Mouse (Mus musculus): Measurements from ENCODE around the gene E130114P18Rik.

E130114P18Rik gene

DNA sequence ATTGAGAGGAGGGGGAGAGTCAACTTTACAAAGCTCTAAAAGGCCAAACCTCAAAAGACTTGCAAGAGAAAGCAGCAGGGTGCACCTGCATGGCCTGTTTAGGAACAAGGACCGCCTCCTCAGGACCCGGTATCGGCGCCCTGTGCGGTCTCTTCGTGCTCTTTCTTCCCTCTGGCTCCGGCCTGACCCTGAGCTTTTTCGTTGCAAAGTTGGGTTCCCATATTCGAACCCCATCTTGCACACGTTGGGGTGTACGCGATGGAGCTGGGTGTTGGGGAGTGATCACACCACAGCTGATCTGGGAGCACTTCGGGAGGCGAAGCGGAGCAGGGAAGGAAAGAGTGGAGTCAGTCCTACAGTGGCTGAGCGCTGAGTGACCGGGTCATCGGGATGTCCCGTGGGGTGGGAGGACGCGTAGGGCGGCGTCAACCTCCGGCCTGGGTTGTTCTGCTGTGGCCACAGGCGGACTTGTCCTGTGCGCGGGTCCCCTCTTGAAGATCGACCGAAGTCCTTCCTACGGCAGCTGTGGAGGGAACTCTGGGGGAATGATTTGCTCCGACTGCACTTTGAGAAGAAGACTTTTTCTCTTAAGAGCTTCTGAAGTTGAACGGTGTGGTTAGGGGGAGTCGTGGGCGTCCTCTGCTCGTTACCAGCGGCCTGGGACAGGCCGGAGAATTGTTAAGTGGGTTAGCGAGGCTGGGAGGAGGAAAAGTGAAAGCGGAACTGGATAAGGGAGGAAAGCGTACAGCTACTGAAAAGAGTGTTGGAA lies 26.2 kb downstream of the E130114P18Rik start:
- peak; percentile 63 for DNase-seq (ENCODE audit: low spot score)

DNA sequence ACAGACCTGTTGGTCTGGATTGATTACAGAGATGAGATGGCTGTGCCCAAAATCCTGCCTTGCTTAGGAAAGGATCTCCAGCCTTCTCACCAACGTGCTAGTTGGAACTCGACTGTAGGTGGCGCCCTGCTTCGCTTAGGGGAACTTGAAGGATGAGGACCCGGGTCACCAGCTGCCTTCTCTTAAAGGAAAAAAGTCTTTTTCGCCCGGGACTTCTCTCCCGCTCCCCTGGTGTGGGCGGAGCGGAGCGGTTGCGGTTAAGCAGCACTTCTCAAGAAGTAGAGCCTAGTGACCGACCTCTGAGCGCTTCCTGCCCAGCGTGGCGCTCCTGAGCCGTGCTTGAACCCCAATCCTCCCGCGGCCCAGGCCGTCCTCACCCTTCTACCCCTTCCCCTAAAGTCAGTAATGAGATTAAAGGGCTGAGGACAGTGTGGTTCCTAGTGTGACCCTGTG lies 26.8 kb downstream of the E130114P18Rik start:
- DNase-seq (ENCODE audit: low spot score), result peak; percentile 90

DNA sequence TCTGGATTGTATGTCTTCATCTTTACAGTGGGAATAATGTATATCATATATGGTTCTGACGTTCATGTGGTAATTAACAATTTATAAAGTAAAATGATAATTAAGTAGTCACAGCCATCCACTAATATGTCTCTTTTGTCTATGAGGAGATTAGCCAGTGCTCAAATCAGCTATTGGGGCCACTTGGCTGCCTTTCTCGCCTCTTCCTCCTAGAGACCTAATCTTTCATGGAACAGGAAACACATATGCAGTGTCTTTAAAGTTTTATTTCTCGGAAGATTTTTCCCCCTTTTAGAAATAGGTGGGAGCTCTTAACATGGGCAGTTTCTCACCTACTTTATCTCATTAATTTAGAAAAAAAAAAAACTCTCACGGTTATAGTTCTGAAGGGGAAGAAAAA lies 27.5 kb downstream of the E130114P18Rik start:
- DNase-seq (ENCODE audit: low spot score), result no peak

DNA sequence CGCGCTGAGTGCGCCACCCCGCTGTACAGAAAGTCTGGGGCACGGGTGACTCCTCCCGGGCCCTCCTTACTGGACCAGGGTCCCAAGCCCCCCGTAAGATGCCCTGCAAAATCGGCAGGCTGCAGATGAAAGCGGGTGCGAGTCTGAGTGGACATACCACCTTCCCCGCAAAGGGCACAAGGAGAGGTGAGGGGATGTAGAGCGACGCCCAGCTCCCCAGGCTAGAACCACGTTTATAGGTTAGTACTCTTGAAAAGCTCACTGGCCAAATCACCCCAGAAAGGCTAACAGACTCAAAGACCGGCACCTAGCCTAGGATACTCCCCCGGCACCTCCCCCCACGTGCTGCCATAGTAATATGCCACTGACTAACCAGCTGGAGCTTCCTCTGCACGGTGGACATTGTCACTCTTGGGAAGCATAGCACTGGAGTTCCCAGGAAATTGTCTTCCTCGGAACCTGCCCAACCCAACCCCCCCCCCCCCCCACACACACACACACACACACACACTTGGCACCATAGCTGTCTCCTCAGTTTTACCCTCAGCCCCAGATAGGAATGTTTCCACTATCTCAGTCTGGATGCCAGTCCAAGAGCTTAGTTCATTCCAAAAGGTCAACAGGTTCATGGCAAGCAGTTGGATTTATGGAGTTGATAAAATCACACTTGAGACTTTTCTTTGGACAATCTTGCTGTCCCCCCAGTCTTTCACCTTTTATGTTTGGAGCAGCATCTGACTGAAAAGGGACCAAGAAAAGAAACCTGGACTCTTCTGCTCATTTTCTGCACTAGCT lies 31.6 kb downstream of the E130114P18Rik start:
- DNase-seq (ENCODE audit: low spot score), result no peak

DNA sequence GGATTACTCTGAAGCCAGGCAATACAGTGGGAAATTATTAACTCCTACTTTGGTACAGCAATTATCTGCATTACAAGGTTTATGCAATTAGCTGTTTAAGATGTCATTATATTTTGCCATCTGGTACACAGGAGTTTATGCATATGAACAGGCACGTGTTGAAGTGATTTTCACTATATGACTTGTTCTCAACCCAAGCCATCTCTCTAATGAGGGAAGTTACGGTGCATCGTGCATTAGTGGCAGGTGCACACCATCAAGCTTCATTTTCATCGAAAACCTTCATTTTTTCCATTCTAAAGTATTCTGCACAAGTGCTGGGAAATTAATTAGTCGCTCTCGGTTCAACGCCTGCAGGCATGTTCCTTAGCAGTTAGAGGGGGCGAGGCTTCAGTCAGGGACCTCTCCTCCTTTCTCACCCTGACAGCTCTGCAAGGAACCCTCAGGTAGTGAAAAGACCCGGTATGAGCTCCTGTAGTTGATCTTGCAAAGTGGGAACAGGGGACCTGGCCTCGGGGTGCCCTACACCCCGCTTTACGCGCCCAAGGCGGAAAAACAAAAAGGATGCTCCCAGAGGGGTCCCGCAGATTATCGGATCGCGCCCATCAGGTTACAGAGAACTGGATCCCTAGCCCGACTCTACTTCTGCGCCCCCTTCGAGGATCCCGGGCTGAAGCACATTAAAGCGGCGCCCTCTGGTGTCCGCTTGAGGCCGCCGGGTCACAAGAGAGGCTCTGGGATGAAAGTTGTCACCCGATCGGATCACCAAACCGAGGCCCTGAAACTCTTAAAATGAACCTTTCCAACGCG lies 32.4 kb downstream of the E130114P18Rik start:
- DNase-seq (ENCODE audit: low spot score), result peak; percentile 70

DNA sequence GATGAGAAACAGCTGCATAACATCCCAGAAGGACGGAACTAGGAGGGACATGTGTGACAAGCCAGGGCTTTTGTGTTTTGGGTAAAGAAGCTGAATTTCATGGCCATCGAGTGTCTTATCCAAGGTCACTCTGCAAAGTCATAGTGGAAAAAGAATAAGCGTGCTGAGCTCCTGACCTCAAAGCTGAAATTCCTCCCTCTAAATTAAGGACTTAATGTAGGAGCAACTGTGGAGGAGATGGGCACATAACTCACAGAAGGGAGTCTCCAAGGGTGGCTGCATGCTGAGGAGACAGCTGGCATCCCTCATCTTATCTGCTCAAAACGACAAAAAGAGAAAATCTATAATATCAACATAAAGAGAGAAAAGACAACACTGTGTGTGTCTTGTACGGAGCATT lies 33.9 kb downstream of the E130114P18Rik start:
- DNase-seq (ENCODE audit: low spot score), result no peak

DNA sequence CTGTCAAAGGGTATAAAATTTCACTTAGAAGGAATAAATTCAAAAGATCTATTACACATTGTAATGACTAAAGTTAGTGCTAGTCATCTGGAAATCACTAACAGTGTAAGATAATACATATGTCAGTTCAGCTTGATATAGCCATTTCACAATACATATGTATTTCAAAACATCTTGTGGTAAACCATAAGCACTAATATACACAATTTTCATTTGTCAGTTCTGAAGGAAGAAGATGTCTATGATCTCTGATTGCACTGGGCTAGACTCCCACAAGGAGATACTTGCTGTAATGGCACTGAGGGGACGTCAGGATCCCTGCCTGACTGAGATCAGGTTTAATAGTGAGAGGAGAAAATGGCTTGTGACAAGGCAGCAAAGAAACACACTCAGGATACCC lies 44.5 kb downstream of the E130114P18Rik start:
- DNase-seq (ENCODE audit: low spot score), result no peak

DNA sequence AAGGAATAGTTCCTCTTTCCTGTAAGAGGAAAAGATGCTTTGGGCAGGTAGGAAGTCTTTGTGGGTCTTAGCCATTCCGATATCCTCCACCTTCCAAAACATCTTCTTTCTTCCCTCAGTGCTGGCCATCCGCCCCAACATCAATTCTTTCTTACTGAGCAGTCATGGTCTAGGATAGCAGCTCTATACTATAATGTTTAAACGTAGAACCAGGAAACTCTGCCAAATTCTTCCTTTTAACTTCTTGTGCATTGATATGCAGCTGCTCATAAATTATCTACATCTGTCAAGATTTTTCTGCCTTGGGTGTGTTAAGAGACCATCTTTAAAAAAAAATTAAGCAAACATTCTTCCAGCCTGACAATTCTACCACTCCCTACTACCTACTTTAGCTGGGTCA lies 47.5 kb downstream of the E130114P18Rik start:
- DNase-seq (ENCODE audit: low spot score), result no peak

DNA sequence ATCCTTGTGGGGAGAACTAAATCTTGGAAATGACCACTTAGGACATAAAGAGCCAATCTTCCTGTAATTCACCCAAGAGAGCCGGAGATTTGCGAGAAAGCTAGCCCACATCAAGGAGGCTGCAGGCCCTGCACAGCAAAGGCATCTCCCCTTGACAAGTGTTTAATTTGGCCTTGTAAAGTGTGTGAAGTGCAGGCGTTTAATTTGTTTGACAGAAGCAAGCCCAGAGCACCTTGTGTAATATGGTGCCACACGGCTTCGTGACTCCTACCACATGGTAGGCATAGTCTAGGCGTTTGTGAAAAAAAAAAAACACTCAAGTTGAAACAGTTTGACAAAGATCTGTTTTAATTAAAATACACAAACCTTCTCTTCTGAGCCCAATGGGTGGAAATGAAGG lies 47.9 kb downstream of the E130114P18Rik start:
- no peak for DNase-seq (ENCODE audit: low spot score)

DNA sequence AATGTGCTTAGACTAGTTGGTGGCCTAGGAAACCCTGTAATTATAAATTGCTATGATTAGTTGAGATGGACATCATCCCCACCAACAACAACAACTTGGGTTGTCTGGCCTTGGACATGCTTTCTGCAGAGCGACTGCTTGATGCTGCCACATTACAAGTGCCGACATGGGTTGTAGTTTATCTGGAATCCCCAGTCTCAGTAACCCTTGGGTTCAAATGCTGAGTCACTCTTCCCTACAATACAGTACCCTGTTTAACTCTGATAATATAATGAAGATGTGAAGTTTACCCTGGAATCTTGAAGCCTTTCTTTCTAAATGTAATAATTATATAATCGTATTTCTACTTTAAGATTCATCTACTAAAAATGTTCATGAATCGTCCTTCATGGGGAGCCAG lies 49.4 kb downstream of the E130114P18Rik start:
- no peak for DNase-seq (ENCODE audit: low spot score)

DNA sequence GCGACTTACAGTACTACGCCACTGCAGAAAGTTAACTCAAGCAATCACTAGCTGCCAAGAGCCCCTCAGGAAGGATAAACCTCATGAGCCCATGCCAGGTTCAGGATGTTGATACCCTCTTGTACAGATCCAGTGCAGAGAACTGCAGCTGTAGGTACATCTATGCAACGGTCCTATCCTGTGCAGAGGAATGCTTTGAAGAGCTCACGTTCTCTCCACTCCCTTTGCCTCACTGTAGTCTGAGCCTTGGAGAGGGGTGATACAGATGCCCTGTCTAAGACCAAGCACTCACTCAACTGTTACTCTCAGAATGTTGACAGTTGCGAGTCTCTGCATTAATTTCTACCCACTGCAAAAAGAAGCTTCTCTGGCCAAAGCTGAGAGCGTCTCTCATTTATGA lies 54.5 kb downstream of the E130114P18Rik start:
- no peak for DNase-seq (ENCODE audit: low spot score)

DNA sequence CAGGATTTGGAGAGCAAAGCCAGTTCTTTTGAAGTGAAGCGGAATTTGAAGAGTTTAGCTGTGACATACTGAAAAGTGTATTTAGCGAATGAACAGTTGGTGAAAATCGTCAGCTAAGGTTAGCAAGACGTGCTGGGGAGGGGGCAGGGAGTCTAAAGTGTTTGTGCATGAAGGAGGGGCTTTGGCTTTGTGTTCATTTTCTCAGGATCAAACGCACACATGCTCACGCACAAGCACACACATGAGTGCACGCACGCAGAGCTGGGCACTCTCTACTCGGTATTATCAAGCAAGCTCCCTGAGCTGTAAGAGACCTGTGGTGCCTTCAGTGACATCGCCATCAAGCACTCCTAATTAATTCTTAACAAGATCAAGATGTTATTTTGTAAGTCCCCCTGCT lies 55.2 kb downstream of the E130114P18Rik start:
- no peak for DNase-seq (ENCODE audit: low spot score)

DNA sequence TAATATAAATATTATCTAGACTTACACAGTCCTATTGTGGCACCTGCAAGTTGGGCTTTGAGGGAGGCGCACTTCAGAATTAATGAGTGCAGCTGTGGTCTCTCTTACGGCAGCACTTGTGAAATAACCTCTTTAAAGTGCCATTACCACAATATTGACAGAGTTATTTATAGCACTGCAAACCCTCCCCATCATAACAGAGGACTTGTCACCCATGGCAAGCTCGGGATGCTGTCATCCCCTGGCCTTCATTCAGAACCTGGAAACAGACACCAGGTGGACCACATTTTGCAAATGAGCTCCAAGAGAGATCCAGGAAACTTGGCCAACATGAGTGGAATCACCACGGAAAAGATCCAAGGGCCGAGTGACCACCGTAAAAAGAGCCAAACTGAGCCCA lies 63.3 kb downstream of the E130114P18Rik start:
- no peak for DNase-seq (ENCODE audit: low spot score)

DNA sequence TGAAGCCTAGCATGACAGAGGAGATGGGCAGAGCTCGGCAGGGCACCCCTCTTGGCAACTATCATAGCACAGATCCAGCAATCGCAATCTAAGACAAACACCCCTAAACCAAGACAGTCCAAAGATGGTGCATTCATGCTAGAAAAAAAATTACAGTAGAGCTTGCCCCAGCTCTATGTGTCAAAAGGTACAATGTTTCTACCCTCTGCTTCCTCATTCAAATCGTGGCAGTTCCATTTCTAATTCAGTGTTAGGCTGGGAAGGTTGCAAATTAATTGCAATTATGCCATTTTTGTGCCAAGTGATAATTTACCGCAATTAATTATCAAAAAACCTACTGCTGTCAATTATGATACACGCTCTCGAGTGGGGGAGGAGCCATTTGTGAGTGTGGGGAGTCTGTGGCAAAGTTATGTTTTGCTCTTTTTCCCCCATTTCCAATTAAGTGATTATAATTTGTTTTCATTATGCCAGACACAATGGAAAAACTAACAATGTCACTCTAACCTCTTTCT lies 63.7 kb downstream of the E130114P18Rik start:
- DNase-seq (ENCODE audit: low spot score), result no peak

DNA sequence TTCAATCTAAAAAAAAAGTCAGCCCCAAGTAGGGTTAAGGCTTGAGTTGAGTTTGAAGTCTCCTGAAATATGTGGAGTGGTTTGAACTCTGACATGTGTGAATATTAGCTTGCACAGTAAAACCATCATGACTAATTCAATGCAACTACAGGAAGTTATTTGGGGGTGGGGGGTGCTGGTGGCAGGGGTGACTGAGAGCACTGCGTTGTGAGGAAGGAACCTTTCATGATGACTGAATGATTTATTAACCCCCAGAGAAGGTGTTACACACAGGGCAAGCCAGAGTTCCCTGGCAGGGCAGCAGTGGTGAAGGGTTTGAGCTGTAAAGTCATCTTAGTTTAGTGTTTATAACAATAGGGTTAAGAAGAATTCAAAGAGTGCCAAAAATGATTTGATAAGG lies 65.3 kb downstream of the E130114P18Rik start:
- DNase-seq (ENCODE audit: low spot score), result no peak

DNA sequence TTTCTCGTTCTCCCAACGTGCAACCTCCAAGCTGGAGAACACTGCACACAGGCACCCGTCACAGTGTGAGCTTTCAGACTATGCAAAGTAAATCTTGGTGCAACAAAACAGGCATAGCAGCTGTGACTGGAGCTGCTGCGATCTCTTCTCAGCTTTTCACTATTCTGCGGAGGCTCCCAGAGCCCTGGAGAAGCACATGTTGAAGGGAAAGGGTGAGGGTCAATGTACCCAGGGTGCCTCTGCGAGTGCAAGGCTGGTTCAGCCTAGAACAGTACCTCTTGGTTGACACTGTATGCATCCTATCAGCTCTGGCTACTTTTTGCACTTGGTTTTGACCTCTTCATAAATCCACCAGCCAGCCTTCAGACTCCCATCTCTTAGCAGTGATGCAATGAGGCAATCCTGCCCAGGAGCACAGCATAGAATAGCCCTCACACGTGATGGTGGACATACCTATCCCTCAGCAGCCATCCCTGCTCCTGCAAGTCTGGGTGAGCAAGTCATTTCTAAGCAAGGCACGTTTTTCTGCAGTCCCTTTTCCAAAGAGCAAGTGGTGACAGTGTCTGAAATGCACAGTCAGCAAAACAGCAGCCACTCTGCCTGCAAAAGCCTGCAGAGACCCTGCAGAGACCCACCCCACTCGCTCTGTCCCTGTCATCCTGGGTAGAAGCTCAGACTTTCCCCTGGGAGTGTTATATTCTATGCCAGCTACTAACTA lies 67.7 kb downstream of the E130114P18Rik start:
- DNase-seq (ENCODE audit: low spot score), result no peak

DNA sequence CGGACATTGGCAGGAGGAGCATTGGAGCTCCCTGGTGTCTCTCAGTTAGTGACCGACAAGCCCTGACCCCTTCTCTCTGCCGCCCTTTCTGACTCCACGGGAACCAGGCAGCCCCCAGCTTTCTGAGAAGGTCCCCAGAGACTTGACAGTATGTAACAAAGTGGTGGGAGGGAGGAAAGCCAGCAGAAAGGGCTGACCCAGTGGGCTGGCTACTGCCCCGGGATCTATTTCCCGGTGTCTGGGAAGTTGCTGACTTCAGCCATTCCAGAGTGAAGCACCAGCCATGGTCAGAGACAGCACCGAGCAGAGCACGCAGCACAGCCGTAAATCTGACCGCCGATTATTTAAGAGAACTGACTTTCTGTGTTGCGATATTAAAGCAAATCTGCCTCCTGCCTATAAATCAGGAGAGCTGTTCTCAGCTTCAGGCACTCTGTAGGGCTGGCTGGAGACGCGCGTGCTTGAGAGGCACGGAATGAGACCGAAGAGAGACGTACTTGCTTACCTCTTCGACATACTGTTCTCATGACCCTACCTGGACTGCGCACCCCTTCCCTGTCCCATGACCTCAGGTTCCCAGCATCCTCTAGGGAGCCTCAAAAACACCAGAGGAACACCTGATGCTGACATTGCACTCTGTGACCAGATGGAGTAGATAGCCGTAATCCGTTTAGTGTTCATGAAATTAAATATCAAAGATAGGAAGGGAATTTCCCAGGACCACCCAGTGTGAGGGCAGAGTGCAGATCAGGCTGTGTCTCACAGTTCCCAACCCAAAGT lies 70.3 kb downstream of the E130114P18Rik start:
- no peak for DNase-seq (ENCODE audit: low spot score)

DNA sequence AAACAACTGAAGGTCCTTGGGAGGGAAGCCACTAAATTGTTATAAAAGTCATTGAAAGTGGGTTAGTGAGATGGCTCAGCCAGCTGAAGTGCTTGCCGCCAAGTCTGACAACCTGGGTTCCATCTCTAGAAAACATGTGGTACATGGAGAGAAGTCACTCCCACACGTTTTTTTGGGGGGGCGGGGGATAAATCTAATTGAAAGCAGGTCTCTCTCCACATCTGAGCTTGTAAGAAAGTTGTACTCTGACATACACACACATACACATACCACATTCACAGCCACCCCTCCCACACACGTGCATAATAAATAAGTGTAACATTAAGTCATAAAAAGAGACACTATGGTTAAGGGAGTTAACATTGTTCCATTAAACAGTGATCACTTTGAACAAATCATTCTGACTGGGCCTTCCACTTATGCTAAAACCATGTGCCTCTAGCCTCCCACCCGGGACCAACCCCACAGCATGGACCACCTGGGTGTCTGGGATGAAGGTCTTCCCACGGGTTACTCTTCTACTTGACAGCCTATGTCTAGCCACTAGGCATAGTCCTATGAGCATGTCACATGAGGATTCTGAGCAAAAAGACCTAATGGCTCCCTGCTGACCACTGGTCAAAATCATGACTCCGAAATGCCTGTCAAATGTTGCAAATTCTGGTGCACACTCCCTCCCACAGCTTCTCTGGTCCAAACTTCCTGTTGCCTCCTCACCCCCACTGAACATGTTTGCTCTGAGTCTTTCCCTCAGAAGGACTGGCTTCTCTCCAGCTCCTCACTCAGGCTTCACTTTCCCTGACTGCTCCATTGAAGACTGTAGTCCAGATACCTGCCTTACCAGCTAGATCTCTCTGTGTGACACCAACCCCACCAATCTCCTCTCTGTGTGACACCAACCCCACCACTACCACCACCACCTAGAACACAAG lies 80.9 kb downstream of the E130114P18Rik start:
- DNase-seq (ENCODE audit: low spot score), result no peak

DNA sequence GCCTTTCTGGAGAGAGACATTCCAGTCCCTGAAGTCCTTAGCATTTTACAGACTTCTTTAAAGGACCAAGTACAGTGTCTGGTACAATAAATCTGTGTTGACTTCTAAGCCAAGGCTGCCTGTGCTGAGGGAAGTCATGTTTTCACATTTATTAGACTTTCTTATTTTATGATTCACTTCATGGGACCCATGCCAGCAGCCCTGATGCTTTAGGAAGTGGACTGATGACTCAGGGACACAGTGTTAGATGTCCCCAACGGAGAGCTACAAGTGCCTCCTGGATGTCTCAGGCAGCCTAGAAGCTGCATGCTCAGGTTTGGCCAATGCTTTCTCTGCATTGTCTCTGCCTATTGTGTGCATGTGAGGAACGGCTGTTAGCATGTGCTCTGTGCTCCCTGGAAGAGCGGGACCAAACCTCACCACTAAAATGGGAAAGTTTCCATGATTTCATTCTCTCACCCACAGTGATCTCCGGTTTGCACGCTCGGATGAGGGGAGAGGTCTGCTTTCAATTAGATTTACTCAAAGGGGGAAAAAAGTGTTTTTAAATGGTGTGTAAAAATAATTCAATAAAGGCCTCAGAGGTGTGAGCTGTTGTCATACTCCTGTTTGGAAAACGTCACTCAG lies 82.4 kb downstream of the E130114P18Rik start:
- DNase-seq (ENCODE audit: low spot score), result peak; percentile 36
